Mouse (Mus musculus): ENCODE results near the gene Gosr2.

The Gosr2 gene

GRCm38 (mm10) chr11:103697565-103698176 is at the start of gene Gosr2:
Gene Gosr2, minus strand, starts transcription at chr11:103697898.
- peak; percentile 90 to 94 for DNase-seq

- peak; percentile 60 to 67 for DNase-seq
Observed at GRCm38 (mm10) chr11:103735046-103735781, 37.5 kb upstream of the Gosr2 start.

GRCm38 (mm10) chr11:103734411-103735045 is 36.8 kb upstream of the Gosr2 start:
- DNase-seq, result peak in 1 of 2 experiments; percentile 45

DNA sequence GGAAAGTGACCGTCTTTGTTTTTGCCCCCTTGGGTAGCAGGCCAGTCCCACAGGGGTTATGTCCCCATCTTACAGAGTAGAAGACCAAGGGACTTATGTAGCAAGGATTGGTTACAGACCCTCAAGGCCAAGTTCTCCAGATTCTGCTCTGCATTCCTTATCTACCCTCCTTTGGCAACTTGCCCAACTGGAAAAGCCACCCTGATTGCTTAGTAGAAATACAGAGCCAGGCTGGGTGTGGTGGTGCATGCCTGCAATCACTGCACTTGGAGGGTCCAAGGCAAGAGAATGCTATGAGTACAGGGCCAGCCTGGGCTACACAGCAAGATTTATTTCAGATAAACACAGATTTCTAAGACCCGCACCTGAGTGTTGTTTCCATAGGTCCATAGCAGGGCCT is 36.3 kb upstream of the Gosr2 start:
- DNase-seq, result peak in 1 of 2 experiments; percentile 41

GRCm38 (mm10) chr11:103733069-103733468 is 35.4 kb upstream of the Gosr2 start:
- no peak for DNase-seq

DNA sequence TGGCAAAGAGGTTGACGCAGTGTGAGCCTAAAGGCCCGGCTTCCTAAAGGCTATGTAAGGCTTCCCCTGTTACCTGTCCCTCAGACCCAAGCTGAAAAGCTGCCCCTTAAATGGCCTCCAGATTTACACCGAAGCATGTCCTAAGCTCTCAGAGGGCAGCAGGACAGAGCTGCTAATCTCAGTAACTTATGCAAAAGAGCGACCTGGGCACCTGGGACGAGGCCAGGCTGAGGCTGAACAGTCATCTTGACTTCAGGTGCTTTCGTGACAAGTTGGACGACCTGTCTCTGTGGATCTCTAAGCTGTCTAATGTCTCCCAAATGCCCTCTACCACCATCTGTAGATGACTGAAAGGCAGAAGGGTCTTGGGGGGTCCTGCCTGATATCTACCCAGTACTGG is 34.6 kb upstream of the Gosr2 start:
- no peak for DNase-seq

DNA sequence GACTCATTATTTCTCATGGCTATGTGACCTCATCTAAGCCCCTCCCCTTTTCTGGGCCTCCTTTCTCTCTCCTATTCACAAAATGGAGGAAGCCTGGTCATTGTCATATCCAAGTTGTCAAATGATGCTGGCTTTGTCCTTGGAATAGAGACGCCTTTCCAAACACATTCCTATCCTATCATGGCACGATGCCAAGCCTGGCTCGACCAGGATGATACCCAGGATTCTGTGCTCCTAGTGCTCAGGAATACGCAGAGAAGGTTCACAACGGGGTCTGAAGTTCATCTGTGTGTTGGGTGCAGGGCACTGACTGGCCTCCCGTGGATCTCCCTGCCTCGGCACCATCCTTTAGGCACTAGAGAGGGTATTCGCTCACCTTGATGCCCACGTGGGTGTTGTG is 33.9 kb upstream of the Gosr2 start:
- peak in 1 of 2 experiments; percentile 58 for DNase-seq

- DNase-seq, result no peak
Observed at GRCm38 (mm10) chr11:103729282-103729985, 31.7 kb upstream of the Gosr2 start.

DNA sequence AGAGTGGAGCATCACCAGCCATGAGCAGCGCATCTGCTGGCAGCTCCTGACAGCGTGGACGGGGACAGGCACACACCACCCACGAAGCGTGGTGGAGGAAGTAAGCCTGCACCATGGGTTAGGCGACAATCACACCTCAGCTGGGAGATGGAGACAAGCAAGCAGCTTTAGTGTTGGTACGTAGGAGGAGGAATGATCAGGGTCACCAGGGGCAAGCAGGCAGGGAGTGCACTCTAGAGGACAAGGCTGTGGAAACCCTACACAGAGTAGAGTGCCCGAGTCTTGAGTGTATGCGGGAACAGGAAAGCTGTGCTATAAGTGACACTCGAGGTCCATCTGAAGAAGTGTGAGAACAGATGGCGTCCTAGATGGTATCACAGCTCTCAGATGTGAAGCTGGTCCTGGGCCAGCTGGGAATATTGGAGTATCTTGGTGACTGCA is 26.7 kb upstream of the Gosr2 start:
- peak; percentile 39 to 42 for DNase-seq

GRCm38 (mm10) chr11:103722040-103722481 is 24.4 kb upstream of the Gosr2 start:
- DNase-seq, result peak; percentile 43 to 56

- DNase-seq, result peak; percentile 75 to 85
Observed at GRCm38 (mm10) chr11:103721468-103722039, 23.9 kb upstream of the Gosr2 start.

- peak; percentile 68 to 81 for DNase-seq
Observed at GRCm38 (mm10) chr11:103719436-103719835, 21.7 kb upstream of the Gosr2 start.

DNA sequence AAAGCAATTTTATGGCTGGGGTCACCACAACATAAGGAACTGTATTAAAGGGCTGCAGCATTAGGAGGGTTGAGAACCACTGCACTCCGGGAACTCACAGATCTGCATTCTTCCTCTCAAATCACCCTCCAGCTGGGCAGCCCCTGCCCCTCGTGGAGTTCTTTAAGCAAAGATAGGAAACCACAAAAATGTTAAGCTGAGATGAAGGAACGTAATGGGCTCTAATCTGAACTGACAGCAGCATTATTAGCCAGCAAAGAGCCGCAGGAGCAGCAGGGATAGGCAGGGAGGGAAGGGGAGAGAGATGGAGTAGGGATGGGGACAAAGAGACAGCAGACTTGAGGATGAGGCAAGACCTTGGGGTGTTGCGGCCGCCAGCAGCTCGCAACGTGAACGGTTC is 19.3 kb upstream of the Gosr2 start:
- no peak for DNase-seq

- no peak for DNase-seq
Observed at GRCm38 (mm10) chr11:103714074-103714473, 16.4 kb upstream of the Gosr2 start.

GRCm38 (mm10) chr11:103711851-103712587 is 14.3 kb upstream of the Gosr2 start:
- DNase-seq, result no peak

DNA sequence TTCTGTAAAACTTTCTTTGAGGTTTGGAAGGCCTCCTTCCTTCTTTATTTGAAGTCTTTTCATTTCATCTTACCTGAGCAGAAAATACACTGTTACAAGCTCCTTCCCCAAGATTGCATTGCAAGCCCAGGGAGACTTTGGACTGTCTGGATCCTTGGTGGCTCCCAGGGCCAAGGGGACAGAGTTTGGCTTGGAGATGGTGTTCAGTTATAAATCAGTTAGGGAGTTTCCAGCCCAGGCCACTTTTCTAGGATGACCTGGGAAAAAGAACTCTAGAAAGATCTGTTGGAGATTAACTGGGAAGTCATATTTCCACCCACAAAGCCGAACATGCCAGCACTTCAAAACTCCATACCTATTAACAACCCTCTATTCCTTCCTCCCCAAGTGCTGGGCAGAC is 12.3 kb upstream of the Gosr2 start:
- DNase-seq, result no peak

DNA sequence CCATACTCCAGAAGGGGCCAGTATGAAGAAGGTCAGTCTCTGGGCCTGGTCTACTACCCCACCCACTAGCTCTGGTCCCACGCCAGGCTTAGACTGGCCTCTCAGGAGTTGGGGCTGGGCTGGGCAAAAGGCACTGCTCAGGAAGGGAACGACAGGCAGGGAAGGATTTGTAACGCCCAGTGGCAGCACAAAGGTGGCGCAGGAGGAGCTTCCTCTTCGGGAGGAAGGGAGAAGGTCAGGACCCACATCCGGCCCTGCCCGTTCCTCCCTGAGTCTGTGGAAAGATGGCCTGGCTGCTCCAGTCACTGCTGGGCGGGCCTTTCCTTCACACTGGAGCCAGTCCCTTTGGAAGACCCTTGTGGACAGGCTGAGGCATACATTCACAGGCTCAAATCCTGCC is 9.3 kb upstream of the Gosr2 start:
- no peak for DNase-seq

DNA sequence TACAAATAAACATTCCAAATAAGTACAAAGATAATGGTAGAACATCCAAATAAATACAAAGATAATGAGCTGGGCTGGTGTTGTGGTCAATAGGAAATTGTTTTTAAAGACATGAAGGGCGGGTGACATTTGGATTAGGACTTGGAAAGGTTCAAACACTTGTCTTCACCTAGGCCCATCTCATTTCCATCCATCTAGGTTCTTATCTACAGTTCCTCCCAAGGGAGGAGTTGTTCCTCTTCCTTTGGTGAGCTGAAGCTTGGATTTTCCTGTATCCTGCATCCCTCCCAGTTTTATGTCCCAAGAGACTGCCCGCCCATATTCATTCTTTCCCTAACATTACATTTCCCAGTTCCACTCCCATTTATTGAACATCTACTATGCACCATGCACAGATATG is 528 bp upstream of the Gosr2 start:
- peak in 1 of 2 experiments; percentile 21 for DNase-seq

GRCm38 (mm10) chr11:103696851-103697564 is 690 bp downstream of the Gosr2 start:
- DNase-seq, result peak in 1 of 2 experiments; percentile 77

DNA sequence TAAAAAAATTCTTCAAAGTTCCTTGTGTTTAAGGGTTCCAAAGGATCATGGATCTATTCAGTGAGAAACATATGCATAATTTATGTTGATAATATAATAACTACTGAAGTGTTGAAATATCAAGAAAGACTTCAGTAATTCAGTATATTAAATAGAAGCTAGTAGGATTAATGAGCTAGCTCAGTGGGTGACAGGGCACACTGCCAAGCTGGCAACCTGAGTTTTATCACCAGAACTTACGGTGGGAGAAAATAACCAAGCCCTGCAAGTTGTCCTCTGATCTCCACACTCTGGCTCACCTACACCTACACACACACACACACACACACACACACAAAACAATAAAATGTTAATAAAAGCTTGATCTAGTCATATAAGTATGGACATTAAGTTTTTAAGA is 4.5 kb downstream of the Gosr2 start:
- peak; percentile 54 to 62 for DNase-seq

GRCm38 (mm10) chr11:103691036-103691435 is 6.7 kb downstream of the Gosr2 start:
- no peak for DNase-seq
